Mouse (Mus musculus) C2C12 (cell line): ENCODE results near the gene Pi4ka.

ENCODE experiments used
- CEBPB ChIP-seq: IDR thresholded peaks from one replicate; pipeline ENCODE4 v1.6.1; 2011; ENCODE audit warnings: low read depth, mild to moderate bottlenecking, control low read depth, moderate library complexity
- CTCF ChIP-seq: IDR thresholded peaks from one replicate; pipeline ENCODE4 v1.5.1; 2011; ENCODE audit not compliant: control insufficient read depth, insufficient read depth, insufficient read length
- FOSL1 ChIP-seq: IDR thresholded peaks from one replicate; pipeline ENCODE4 v1.8.0; 2011; ENCODE audit warnings: mild to moderate bottlenecking, low read length; ENCODE audit not compliant: poor library complexity, insufficient read depth, severe bottlenecking
- MAX ChIP-seq: IDR thresholded peaks from one replicate; pipeline ENCODE4 v1.6.1; 2011; ENCODE audit warnings: mild to moderate bottlenecking, control low read depth
- MYOD1 ChIP-seq: IDR thresholded peaks from one replicate; pipeline ENCODE4 v1.6.1; 2011; ENCODE audit warnings: low read depth; ENCODE audit not compliant: control insufficient read depth, insufficient read length
- MYOG ChIP-seq: IDR thresholded peaks from one replicate; pipeline ENCODE4 v1.6.1; 2011; ENCODE audit not compliant: control insufficient read depth, insufficient read length; ENCODE audit errors: extremely low read depth
- USF1 ChIP-seq: IDR thresholded peaks from one replicate; pipeline ENCODE4 v1.6.1; 2011; ENCODE audit warnings: low read depth, mild to moderate bottlenecking, control low read depth, moderate library complexity

DNA sequence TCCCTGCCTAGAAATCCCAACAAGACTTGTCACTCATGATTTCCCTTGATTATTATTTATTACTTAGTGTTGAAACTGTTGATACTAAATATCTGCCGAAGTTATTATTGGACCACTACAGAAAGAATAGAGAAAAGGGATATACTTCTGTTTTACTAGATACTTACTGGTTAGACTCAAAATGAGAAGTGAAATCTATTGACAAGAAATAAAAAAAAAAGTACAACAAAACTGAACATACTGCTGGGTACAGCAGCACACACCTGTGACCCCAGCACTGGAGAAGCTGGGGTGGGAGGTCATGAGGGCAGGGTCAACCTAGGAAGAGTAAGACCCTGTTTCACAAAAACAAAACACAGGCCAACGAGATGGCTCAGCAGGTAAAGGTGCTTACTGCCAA lies 65.4 kb downstream of the Pi4ka start:
- TF ChIP-seq CTCF (no peak), MAX (no peak), CEBPB (no peak), USF1 (no peak), MYOD1 (no peak), MYOG (no peak), FOSL1 (no peak)
